Mouse (Mus musculus): ENCODE data around the gene Mtfmt. TPM values are rescaled to one million over a fixed set of nuclear protein-coding genes. Genes with fewer than 3 reads are reported as not detected.

Gene Mtfmt
- 0.14 and 0.22 TPM in 2 replicates for polyA plus RNA-seq (2012)

GRCm38 (mm10) chr9:65435671-65436301 is at the start of gene Mtfmt:
Gene Mtfmt (plus strand): TSS chr9:65435782.
- Histone ChIP-seq H3K9me3 (ENCODE audit: control insufficient read depth, low read length) (no peaks in the 10 kb centered on the region; the same call in 1 of the 2 replicates), H3K4me1 (ENCODE audit: control insufficient read depth) (peaks cover 24% of the 10 kb centered on the region), H3K4me3 (replicated peaks) (peak within 1 kb of the TSS; percentile 78), H3K36me3 (ENCODE audit: control insufficient read depth) (peaks cover 12% of the 10 kb centered on the region), H3K27me3 (ENCODE audit: control insufficient read depth) (peaks cover 4% of the 10 kb centered on the region)
- TF ChIP-seq TAL1 (IDR thresholded peaks at IDR 0.05; ENCODE audit: low read length) (no peak), GATA1 (IDR thresholded peaks at IDR 0.05; ENCODE audit: low read length) (no peak)

- Histone ChIP-seq H3K36me3 (ENCODE audit: control insufficient read depth) (no peaks in the 10 kb centered on the region), H3K4me1 (ENCODE audit: control insufficient read depth) (0 out of 2 replicates have a peak, but pooled peaks cover 2% of the 10 kb centered on the region), H3K27me3 (ENCODE audit: control insufficient read depth) (peaks cover 28% of the 10 kb centered on the region), H3K4me3 (replicated peaks) (no peak overlapping the region), H3K9me3 (ENCODE audit: control insufficient read depth, low read length) (peaks cover 2% of the 10 kb centered on the region; the same call in 1 of the 2 replicates)
- TF ChIP-seq GATA1 (IDR thresholded peaks at IDR 0.05; ENCODE audit: low read length) (no peak), TAL1 (IDR thresholded peaks at IDR 0.05; ENCODE audit: low read length) (no peak)
These were observed 49.0 kb upstream of the Mtfmt start for GRCm38 (mm10) chr9:65386373-65387140.

DNA sequence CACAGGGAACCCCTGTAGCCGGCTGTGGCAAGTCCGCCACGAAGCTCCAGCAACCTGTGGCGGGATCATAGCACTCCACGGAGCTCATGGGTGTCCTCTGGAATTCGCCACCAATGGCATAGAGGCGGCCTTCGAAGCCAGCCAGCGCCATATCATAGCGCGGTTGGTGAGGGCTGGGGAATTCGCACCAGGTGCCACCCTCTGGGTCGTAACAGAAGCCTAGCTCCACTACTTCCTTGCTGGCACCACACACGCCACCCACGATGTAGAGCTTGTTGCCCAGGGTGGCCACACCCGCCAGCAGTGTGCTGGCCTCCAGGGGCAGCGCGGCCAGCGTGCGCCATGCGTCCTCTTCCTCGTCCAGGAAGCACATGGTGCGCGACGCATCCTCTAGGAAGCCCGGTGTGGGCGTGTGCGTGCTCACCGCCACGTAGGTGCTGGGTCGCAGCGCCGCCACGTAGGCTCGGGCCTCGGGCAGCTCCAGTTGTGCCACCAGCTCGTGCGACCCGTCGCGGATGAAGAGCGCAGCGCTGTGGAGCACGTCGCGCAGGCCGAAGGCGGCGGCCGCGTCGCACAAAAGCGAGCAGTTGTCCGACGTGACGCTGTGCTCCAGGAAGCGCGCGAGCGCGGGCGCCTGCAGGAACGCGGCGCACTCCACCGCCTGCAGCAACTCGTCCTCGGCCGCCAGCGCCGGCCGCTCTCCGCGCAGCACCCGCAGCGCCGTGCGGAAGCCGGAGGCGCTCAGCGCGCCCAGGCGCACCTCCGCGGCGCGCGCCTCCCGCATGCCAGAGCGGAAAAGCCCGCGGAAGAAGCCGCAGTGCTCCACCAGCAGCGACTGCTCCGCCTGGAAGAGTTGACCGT is 44.6 kb upstream of the Mtfmt start:
- peak overlapping the region; percentile 21 for H3K4me3 ChIP-seq (replicated peaks)
- H3K9me3 ChIP-seq (ENCODE audit: control insufficient read depth, low read length): peaks cover 2% of the 10 kb centered on the region; the same call in 1 of the 2 replicates
- 0 out of 2 replicates have a peak, but pooled peaks cover 2% of the 10 kb centered on the region for H3K4me1 ChIP-seq (ENCODE audit: control insufficient read depth)
- TF ChIP-seq TAL1 (IDR thresholded peaks at IDR 0.05; ENCODE audit: low read length) (no peak), GATA1 (IDR thresholded peaks at IDR 0.05; ENCODE audit: low read length) (no peak)
- no peaks in the 10 kb centered on the region for H3K36me3 ChIP-seq (ENCODE audit: control insufficient read depth)
- H3K27me3 ChIP-seq (ENCODE audit: control insufficient read depth): peaks cover 46% of the 10 kb centered on the region

DNA sequence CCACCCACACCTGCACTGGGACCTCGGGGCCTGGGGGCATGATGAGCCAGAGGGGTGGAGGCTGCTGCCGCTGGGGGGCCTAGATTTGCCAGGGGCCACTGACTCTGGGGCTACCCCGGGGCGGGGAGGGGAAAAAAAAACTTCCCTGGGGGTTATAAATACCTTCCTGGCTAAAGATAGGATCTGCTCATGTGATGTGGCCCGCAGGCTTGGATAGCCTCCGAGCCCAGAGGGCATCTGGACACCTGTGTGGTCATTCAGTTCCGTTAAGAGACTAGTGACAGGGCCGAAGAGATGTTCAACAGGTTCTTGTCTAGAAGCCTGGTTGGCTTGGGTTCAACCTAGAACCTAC is 44.0 kb upstream of the Mtfmt start, which contains the start of gene Kbtbd13:
TSS of gene Kbtbd13 (minus strand) at position 40 of the 352 bp plus-strand sequence.
- Histone ChIP-seq H3K4me3 (replicated peaks) (peak within 1 kb of the TSS; percentile 21), H3K36me3 (ENCODE audit: control insufficient read depth) (no peaks in the 10 kb centered on the region), H3K4me1 (ENCODE audit: control insufficient read depth) (0 out of 2 replicates have a peak, but pooled peaks cover 2% of the 10 kb centered on the region), H3K27me3 (ENCODE audit: control insufficient read depth) (peaks cover 46% of the 10 kb centered on the region), H3K9me3 (ENCODE audit: control insufficient read depth, low read length) (peaks cover 2% of the 10 kb centered on the region; the same call in 1 of the 2 replicates)
- TF ChIP-seq TAL1 (IDR thresholded peaks at IDR 0.05; ENCODE audit: low read length) (no peak), GATA1 (IDR thresholded peaks at IDR 0.05; ENCODE audit: low read length) (no peak)

- TF ChIP-seq TAL1 (IDR thresholded peaks at IDR 0.05; ENCODE audit: low read length): no peak
- no peak for TF ChIP-seq GATA1 (IDR thresholded peaks at IDR 0.05; ENCODE audit: low read length)
- Histone ChIP-seq H3K4me1 (ENCODE audit: control insufficient read depth) (0 out of 2 replicates have a peak, but pooled peaks cover 2% of the 10 kb centered on the region), H3K27me3 (ENCODE audit: control insufficient read depth) (peaks cover 46% of the 10 kb centered on the region)
These were observed 42.8 kb upstream of the Mtfmt start for GRCm38 (mm10) chr9:65392638-65393364.

GRCm38 (mm10) chr9:65393606-65394005 is 42.0 kb upstream of the Mtfmt start:
- Histone ChIP-seq H3K4me1 (ENCODE audit: control insufficient read depth) (peaks cover 9% of the 10 kb centered on the region), H3K4me3 (replicated peaks) (no peak overlapping the region), H3K36me3 (ENCODE audit: control insufficient read depth) (no peaks in the 10 kb centered on the region), H3K9me3 (ENCODE audit: control insufficient read depth, low read length) (peaks cover 2% of the 10 kb centered on the region; the same call in 1 of the 2 replicates), H3K27me3 (ENCODE audit: control insufficient read depth) (peaks cover 52% of the 10 kb centered on the region)
- TF ChIP-seq GATA1 (IDR thresholded peaks at IDR 0.05; ENCODE audit: low read length): no peak

More at GRCm38 (mm10) chr9:65392638-65393364, 42.8 kb upstream of the Mtfmt start:
- Histone ChIP-seq H3K36me3 (ENCODE audit: control insufficient read depth) (no peaks in the 10 kb centered on the region), H3K4me3 (replicated peaks) (no peak overlapping the region), H3K9me3 (ENCODE audit: control insufficient read depth, low read length) (peaks cover 2% of the 10 kb centered on the region; the same call in 1 of the 2 replicates)

DNA sequence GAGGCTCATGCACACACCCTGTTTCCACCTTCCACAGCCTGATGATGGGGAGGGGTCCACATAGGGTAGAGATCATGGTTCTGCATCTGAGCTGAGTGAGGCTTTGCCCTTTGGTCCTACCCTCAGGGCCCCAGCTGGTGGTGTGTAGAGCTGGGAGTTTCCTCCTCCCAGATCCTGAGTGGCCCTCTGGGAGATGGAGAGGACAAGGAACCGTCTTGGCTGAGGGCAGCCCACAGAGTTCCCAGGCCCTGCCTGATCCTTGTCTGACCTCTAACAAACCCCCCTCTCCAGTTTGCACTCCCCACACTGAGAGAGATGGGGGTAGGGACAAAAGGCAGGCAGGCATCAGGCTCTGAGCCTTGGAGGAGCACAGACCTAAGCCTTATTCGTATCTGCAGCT is 41.2 kb upstream of the Mtfmt start:
- TF ChIP-seq TAL1 (IDR thresholded peaks at IDR 0.05; ENCODE audit: low read length): no peak
- no peak for TF ChIP-seq GATA1 (IDR thresholded peaks at IDR 0.05; ENCODE audit: low read length)
- H3K27me3 ChIP-seq (ENCODE audit: control insufficient read depth): peaks cover 48% of the 10 kb centered on the region

GRCm38 (mm10) chr9:65398279-65398678 is 37.3 kb upstream of the Mtfmt start, which contains the start of gene Rasl12:
Gene Rasl12 (plus strand): TSS chr9:65398506.
- H3K4me1 ChIP-seq (ENCODE audit: control insufficient read depth): peaks cover 10% of the 10 kb centered on the region
- peaks cover 8% of the 10 kb centered on the region for H3K27me3 ChIP-seq (ENCODE audit: control insufficient read depth)
- no peak for TF ChIP-seq TAL1 (IDR thresholded peaks at IDR 0.05; ENCODE audit: low read length)
- no peak for TF ChIP-seq GATA1 (IDR thresholded peaks at IDR 0.05; ENCODE audit: low read length)
- H3K9me3 ChIP-seq (ENCODE audit: control insufficient read depth, low read length): no peaks in the 10 kb centered on the region
- peak within 1 kb of the TSS; percentile 50 for H3K4me3 ChIP-seq (replicated peaks)
- no peaks in the 10 kb centered on the region for H3K36me3 ChIP-seq (ENCODE audit: control insufficient read depth)

More for the DNA sequence above, 41.2 kb upstream of the Mtfmt start:
- H3K4me3 ChIP-seq (replicated peaks): no peak overlapping the region
- peaks cover 2% of the 10 kb centered on the region; the same call in 1 of the 2 replicates for H3K9me3 ChIP-seq (ENCODE audit: control insufficient read depth, low read length)
- no peaks in the 10 kb centered on the region for H3K36me3 ChIP-seq (ENCODE audit: control insufficient read depth)
- H3K4me1 ChIP-seq (ENCODE audit: control insufficient read depth): peaks cover 11% of the 10 kb centered on the region

All from erythroblast, embryonic 14.5 days (primary cell).